Mouse (Mus musculus) stomach, postnatal 0 days (tissue): ENCODE data around the gene Gm45799.

ENCODE experiments used
- CTCF ChIP-seq: IDR thresholded peaks from 2 replicates; pipeline ENCODE4 v1.5.1; 2016; ENCODE audit warnings: antibody characterized with exemption, low read depth, mild to moderate bottlenecking, moderate library complexity
- EP300 ChIP-seq: optimal IDR thresholded peaks from 2 replicates; pipeline ENCODE3; 2016; ENCODE audit warnings: antibody characterized with exemption

- TF ChIP-seq CTCF, result no peak
- TF ChIP-seq EP300, result no peak
Measured at GRCm38 (mm10) chr7:105708733-105709132, 68.4 kb downstream of the Gm45799 start.
